Mouse (Mus musculus): ENCODE measurements around the gene Snd1. TPM values are rescaled to one million over a fixed set of nuclear protein-coding genes. Genes with fewer than 3 reads are reported as not detected.

Gene Snd1
- total RNA-seq, 1 experiment from 2014 or later: 128 TPM

- DNase-seq: no peak
Measured at GRCm38 (mm10) chr6:28635531-28636348, 160.8 kb downstream of the Snd1 start.

DNA sequence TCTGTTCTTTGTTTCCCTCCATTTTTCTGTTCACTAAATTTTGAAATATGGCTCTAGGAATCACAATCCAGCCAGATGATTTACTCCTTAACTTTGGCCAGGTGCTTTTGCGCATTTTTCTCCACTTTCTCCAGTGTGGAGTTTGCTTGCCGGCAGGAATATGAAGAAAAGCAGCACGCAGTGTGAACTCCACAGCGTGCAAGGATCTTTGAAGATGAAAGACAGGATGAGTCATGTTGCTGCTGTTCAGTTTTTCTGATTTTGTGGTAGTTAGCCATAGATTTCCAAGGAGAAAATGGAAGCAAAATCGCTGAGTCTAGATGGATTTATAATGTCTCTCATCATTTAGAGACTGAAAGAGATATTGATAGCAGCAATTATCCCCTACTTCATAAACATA lies 165.1 kb downstream of the Snd1 start:
- no peak for DNase-seq

DNA sequence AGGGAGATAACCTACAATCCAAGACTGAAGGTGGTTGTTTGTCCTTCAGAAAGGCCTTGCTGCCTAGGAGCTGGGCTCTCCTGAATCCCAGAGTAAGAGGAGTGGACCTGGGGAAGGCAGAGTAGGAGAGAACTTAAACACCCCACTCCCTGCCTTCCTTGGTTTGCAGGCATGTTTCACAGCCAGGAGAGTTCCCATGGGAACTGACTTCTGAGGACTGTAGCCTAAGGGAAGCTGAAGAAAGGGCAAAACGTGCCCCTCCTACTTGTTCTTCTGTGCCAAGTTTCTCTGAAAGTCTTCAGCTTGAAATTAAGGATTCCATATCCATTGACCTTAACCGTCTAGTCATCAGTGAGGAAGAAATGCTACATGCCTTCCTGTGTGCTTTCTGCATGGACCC lies 168.0 kb downstream of the Snd1 start:
- DNase-seq: no peak

DNA sequence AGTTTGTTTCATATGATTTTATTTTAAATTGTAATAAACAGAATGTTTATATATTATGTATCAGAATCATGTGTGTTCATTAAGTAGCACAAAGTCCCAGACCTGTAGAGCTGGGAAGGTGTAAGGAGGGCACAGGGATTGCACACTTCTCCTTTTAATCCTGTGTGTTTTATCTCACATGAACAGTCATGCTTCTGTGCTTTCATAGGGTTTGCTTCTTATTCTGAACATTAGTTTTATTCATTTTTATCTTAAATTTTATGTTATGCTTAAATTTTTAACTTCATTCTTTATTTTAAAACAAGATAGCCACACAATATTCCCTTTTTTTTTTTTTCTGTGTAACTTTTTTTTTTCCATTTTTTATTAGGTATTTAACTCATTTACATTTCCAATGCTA lies 170.3 kb downstream of the Snd1 start:
- no peak for DNase-seq

DNA sequence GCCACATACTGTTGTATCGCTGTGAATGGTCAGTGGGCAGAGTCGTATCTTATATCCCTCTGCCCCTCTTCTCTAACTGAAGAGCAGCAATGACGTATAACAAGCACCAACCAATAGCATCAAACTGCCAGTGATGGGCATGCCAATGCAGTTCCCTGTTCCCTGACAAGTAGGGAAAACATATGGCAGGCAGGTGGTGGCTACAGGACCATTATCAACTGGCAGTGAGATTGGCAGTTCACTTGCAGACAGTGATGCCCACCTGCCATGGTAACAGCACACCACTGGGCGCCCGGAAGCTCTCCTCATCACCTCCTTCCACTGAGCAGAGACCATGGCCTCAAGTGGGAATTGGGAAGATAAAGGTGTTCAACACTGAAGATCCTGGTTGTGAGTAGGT lies 181.6 kb downstream of the Snd1 start:
- DNase-seq: no peak

GRCm38 (mm10) chr6:28663004-28663403 lies 188.1 kb downstream of the Snd1 start:
- DNase-seq: no peak

GRCm38 (mm10) chr6:28663670-28664069 lies 188.7 kb downstream of the Snd1 start:
- no peak for DNase-seq

- no peak for DNase-seq
Measured at GRCm38 (mm10) chr6:28664716-28665115, 189.8 kb downstream of the Snd1 start.

DNA sequence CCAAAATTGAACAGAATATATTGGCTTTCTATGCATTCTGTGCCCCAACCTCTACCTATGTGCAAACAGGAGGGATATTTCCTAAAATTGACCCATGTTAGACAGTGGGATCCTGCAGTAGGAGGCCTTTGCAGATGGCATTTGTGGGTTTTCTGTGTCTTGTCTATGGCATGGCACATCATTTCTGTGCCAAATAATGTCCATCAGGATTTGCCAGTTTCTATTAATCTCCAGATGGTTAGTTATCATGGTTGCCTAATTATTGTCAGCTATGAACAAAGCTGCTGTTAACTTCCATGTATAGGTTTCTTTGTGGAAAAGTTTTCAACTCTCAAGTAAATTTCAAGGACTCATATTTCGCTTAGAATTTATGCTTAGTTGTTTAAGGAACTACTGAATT lies 192.6 kb downstream of the Snd1 start:
- DNase-seq: no peak

GRCm38 (mm10) chr6:28669251-28669650 lies 194.3 kb downstream of the Snd1 start:
- DNase-seq: no peak

- DNase-seq: no peak
Measured at GRCm38 (mm10) chr6:28672388-28672787, 197.4 kb downstream of the Snd1 start.

DNA sequence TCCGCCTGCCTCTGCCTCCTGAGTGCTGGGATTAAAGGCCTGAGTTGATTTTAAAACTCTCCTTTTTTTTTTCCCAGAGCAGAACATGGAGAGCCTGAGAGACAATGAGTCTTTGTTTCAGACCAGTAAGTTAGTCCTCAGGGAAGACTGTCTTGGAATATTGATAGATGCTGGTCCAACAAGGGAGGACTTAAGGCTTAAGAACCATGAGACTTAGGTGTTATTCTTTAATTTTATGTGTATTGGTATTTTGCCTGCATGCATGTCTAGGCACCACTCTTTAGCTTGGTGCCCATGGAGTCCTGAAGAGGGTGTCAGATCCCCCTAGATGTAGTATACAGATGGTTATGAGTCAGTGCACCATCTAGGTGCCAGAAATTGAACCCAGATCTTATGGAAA lies 199.7 kb downstream of the Snd1 start:
- DNase-seq: no peak

DNA sequence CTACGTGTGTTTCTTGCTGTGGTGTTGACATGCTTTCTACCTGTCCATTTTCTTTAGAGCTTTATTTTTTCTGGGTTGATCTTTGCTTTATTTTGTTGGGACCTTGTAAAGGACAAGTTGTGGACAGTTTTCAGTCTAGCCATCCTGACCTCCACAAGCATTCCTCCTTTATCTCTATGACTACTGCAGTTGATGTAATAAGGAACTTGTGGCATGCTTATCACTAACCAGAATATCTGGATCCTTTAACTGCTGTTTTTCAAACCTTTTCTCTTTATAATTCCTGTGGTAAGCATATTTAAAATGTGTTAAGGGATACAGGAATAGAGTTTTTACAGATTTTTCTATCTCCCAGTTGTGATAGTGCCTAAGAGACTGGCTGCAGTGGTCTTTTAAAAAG lies 204.0 kb downstream of the Snd1 start:
- no peak for DNase-seq

DNA sequence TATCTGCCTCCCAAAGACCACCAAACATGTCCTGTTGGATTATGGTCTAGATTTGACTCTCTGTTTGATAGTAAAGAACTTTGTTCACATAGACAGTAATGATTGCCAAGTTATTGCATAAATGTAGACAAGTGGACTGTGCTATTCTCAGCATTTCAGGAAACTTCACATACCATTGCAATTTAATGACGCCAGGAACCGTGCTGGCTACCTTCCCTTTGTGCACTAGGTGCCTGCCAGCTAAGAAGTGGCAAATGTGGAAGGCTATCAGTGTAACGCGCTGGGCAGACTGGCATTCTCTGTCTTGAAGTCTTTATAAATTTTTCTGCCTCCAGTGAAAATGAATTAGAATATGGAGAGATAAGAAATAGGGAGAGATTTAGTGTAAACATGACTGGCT lies 205.6 kb downstream of the Snd1 start:
- no peak for DNase-seq

- DNase-seq: no peak
Measured at GRCm38 (mm10) chr6:28681521-28682457, 206.8 kb downstream of the Snd1 start.

GRCm38 (mm10) chr6:28685052-28685451 lies 210.1 kb downstream of the Snd1 start:
- DNase-seq: no peak

- no peak for DNase-seq
Measured at GRCm38 (mm10) chr6:28685745-28686144, 210.8 kb downstream of the Snd1 start.

- no peak for DNase-seq
Measured at GRCm38 (mm10) chr6:28687776-28688175, 212.8 kb downstream of the Snd1 start.

DNA sequence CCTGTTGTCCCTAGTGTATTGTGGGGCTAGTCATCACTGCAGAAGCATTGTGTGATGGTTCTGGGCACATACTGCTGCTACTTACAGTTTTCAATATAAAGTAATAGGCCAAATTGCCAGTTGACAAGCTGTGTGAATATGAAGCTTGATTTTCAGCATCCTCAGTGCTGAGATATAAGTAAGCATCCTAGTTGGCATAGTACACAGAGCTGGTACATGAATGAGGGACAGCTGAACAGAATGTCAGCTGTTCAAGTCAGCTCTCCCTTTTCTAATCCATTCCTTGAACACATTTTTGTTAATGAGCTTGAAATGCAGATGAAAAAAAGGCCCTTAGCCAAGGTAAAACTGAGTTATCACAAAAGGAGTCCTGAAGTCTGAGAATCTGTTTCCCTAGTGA lies 217.7 kb downstream of the Snd1 start:
- DNase-seq: no peak

- no peak for DNase-seq
Measured at GRCm38 (mm10) chr6:28697214-28697613, 222.3 kb downstream of the Snd1 start.

- no peak for DNase-seq
Measured at GRCm38 (mm10) chr6:28704612-28705011, 229.7 kb downstream of the Snd1 start.

GRCm38 (mm10) chr6:28705384-28706107 lies 230.6 kb downstream of the Snd1 start:
- no peak for DNase-seq

Measured in adrenal gland, postnatal 25 days (tissue).